Mouse (Mus musculus): ENCODE data around the gene Tbc1d10b.
"Not testable (repeated sequence)": the region's sequence is repeated elsewhere in the genome, so short reads cannot be mapped to it uniquely, and the experiment has no call there.

Tbc1d10b gene

DNA sequence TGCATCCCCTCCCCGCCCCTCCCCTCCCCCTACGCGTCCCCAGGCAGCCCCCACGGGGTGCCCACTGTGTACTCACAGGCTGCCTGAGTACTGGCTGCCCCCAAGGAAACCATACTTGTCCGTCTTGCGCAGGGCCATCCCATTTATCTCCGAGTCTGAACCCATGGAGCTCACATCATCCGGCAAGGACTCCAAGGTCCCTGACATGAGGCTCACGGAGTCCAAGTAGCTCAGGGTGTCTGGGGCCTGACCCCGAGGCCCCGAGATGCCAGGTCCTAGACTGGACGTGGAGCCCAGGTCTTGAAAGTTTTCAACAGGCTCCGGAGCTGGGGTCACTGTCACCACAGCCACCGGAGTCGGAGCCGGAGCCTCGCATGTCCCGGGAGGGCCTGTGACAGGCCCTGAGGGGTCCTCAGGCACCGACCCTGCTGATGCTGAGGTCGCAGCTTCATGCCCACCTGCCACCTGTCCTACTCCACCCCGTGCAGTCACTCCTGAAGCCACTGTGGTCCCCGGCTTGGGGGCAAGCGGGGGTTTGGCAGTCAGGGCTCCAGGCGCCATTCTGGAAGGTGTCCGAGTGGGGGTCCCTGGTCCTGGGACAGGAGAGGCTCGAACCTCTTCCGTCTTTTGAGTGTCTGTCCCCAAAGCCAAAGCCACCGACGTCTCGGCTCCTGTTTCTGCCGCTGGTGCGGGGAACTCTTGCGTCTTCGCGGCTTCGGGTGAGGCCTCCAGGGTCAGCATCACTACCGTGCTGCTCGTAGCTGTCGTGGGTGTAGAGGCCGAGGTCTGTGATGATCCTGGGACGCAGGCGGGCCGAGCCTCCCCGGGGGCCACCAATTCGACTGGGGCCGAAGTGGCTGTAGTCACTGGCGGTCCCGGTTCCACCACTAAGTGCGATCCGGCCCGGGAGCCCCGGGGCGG, 634 bp downstream of the Tbc1d10b start:
- peak in 1 of 2 experiments; percentile 35 for DNase-seq (ENCODE audit: low spot score in 2 of 2)

DNA sequence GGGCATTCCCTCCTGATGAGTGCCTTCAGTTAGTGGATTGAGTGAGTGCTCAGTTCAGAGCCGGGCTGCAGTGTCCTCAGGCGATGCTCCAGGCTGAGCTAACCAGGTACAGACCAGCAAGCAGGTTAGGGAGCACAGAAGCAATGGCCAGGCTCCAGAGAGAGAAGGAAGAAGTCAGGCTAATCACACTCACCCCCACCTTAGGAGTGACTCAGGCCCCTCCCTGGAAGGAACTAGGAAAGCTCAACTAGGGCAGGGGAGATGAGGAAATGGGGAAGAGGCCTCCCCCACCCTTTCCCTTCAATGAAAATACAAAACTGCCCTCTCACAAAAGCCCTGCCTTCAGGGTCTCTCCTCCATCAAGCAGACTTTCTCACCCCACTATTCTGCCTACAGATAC, 1.7 kb downstream of the Tbc1d10b start:
- no peak for DNase-seq (ENCODE audit: low spot score in 2 of 2)

DNA sequence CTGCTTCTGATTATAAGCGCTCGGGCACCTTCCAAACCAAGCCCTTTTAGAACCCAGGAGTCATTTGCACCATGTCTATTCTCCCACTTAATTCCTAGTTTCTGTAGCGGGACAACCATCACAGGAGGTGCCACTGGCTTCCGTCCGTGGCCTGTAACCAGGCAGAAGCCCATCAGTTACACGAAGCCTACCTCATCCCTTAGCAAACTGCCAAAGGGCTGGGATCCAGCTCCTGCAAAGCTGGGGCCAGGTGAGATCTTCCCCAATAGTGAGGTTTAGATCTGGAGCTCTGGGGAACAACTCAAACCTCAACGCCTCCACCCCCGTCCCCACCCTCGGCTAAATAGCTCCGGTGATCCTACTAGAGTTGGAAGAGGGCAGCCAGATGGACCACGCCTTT, 11.8 kb downstream of the Tbc1d10b start:
- DNase-seq (ENCODE audit: low spot score in 2 of 2) = no peak

DNA sequence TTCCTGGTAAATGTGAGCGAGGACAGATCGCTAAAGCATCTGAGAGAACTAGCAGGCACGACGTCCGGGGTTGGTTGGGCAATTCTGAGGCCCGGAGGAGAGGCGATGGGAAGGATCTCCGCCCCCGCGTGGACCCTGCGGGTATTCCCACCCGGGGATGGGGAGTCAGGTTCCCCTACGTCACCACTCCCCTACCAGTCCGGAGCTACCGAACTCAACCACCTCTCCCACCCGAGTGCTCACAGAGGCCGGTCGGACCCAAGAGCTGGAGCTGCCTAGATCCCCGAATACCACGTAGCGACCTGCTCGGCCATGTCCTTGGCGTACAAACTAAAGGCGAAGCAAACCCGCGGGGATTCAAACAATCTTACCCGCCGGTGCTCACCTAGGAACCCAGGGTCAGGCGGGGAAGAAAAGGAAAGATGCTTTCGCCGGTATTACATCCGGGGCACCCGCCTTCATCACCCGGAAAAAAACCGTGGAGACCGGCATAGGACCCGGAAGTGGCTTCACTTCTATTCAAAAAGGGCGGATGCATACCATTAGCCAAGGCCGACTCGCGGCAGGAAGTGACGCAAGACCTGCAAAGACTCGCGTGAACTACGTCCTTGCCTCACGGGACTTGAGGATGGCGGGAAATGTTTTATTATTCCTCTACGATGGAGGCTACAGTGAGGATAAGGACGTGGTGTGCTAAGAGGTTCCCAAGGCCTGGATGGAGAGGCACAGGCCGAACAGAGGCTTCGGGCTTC, 12.5 kb downstream of the Tbc1d10b start, which contains the start of gene Cd2bp2:
Gene Cd2bp2 (minus strand): TSS at position 507 of the 752 bp plus-strand sequence.
- DNase-seq (ENCODE audit: low spot score in 2 of 2) = peak; percentile 90 to 95

DNA sequence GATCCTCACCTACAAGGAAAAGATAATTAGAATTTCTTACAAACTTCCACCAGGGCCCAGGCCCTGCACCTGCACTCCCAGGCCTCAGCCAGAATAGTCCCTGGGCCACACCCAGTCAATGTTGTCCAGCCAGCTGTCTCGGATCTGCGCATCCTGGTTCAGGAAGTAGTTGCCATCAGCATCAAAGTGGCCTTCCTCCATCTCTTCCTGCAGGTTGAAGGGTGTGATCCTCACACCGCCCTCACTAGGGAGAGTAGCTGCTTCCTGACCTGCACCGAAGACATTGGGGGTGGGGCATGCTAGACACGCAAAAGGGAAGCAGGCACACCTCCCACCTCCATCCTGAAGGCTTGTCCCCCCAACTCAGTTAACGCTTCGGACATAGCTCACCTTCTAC, 13.6 kb downstream of the Tbc1d10b start:
- no peak for DNase-seq (ENCODE audit: low spot score in 2 of 2)

DNA sequence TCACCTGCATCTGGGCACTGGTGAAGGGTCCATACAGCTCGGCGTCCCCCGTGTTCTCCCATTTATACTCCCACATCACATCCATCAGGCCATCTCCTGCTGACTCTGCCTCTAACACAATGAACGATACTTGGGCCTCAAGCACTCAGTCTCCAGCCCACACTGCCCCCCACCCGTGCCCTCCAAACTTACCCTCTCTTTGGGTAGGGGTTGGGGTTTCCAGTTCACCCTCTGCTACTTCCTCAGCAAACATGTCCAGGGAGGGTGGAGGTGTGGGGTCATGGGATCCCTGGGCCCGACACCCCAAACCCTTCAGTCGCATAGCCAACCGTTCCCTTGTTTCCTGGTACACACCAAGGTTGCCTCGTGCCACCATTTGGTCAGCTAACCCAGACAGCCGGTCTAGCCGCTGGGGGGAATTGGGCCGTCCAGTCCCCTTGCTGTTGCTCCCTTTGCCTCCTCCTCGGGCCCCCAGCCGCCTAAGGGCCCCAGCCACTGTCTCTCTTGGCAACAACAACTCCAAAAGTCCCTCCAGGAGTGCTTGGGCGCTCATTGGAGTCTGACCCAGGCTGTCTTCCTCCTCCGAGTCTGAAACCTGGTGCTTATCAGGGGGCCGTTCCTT, 14.1 kb downstream of the Tbc1d10b start:
- DNase-seq (ENCODE audit: low spot score in 2 of 2) = no peak

DNA sequence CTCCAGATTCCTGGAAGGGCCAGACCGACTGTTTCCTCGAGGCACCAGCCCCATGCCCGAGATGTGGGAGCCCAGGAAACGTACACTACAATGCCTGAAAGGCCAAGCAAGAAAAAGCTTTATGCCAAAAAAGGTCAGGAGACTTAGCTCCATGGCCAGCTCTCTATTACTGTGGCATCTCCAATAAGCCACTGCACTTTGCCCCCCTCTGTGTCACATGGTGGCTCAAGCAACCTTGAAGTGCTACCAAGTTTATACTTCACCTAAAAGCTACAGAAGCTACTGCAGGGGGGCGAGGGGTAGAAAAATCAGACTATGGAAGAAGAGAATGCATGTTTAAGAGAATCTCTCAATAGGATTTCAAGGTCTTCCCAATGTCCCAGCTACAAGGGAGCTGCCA, 15.3 kb downstream of the Tbc1d10b start:
- DNase-seq (ENCODE audit: low spot score in 2 of 2) = no peak

DNA sequence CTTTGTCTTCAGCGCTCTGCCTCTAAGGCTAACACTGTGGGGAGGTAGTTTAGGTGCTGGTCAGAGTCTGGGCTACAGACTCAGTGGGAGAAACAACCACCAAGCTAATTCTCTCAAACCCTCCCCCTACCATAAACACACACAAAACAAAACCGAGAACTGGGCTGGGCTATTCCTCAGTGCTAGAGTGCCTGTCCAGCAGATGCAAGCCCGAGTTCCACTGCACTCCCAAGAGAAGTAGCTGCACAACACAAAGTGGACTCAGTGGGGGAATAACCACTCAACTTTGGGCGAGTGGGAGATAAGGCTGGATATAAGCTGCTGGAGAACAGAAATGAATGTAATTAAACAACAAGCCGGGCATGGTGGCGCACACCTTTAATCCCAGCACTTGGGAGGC, 17.6 kb downstream of the Tbc1d10b start:
- DNase-seq (ENCODE audit: low spot score in 2 of 2) = no peak

DNA sequence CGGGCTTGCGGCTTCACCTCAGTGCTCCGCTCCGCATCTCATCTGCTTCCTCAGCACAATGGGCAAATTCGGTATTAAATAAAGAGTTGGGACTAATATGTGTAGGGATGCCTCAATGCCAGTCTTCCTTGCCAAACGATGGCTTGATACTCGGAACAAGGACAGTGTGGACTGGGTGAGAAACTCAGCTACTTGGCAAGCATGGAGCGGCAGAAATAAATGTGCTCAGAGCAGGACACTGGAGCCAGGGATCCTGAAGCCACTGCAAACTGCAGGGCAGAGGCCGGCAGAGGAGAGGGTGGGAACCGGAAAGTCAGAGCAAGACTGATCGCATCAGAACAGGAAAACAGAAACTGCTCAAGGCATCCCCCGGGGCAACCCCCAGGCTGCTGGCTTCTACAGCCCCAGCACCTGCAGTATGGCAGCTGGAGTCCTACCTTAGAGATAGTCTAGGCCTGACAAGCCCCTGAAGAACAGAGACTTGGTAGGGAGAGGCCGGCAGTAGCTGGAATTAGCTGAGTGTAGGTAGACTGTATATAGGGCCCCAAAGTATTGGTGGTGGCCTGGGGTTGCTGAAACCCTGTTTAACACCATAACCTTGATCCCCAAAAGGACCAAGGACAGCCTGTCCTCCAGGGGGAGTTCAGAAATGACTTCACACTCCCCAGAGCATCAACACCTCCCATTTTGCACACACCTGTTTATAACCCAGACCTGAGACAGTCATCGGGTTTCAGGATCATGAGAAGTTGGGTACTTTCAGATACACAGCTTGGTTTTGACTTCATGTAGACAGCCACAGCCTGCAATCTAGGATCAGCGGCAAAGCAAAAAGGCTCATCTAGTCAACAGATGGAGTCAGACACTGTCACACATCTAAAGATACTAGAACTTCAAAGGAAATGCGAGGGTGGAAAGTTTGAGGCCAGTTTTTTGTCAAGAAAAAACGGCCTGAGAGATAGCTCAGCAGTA, 19.7 kb downstream of the Tbc1d10b start:
- no peak for DNase-seq (ENCODE audit: low spot score in 2 of 2)

DNA sequence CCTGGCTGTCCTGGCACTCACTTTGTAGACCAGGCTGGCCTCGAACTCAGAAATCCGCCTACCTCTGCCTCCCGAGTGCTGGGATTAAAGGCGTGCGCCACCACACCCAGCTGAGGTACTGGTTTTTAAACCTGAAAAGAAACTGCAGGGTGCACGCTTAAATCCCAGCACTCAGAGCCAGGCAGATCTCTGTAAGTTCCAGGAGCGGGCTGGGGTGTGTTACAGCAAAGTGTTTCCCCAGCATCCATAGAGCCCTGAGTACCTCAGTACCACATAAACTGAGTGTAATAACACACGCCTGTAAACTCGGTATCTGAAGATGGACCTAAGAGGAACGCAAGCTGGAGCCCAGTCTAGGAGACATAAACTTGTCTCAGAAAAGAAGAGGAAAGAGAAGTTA, 20.9 kb downstream of the Tbc1d10b start:
- no peak for DNase-seq (ENCODE audit: low spot score in 2 of 2)

DNA sequence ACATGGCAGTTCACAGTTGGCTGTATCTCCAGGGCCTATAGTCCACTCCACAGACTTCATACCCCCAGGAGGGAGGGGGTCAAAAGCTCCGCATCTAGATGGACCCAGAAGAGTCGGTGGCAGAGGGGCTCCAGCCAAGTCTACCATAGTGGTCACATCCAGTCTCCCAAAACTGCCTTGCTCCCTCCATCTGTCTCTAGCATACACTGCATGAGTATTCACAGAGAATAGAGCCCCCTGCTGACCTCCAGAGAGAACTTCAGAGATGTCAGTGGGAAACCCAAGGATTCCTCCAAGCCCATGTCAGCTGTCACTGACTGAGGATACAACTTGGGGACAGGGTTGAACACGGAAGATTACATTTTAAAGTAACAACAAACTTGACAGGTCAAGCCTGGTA, 22.7 kb downstream of the Tbc1d10b start:
- no peak for DNase-seq (ENCODE audit: low spot score in 2 of 2)

DNA sequence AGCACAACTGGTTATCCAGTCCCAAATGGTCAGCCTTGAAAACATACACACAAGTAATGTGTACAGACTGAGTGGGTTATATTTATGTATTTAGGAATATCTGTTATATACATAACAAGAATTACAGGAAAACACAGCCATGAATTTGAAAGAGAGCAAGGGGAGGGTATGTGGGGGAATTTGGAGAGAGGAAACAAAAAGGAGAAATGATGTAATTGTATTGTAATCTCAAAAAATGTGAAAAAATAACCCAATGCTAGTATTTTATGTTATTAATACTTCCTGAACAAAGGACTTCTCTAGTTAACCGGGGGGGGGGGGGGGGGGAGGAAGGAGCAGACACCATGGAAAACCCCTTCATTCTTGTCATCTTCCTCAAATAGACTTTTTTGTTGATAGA, 23.5 kb downstream of the Tbc1d10b start:
- no peak for DNase-seq (ENCODE audit: low spot score in 2 of 2)

DNA sequence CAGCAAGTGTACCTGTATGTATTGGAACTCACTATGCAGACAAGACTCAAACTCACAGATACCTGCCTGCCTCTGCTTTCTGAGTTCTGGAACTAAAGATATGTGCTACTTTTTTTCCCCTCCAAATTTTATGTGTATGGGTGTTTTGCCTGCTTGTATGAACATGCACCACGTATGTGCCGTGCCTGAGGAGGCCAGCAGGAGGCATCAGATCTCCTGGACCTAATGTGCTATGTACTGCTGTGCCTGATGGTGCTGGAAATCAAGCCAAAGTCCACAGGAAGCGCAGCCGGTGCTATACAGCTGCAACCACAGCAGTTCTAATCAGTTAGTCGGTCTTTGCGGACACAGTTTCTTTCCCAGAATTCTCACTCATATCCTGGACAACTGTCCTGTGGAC, 24.4 kb downstream of the Tbc1d10b start:
- no peak for DNase-seq (ENCODE audit: low spot score in 2 of 2)

DNA sequence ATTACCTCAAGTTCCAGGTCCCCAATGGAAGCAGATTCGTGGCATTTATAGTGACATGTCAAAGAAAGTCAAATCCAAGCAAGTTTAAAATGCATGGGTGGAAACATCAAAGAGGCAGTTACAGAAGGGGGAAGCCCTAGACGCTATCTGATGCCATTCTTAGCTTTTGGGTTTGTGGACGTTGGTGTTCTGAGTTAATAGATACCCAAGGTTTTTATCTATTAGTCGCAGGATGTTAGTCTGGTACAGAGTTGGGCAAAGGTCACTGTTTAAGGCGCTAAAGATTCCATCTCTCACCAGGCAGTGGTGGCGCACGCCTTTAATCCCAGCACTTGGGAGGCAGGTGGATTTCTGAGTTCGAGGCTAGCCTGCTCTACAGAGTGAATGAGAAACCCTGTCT, 24.9 kb downstream of the Tbc1d10b start:
- DNase-seq (ENCODE audit: low spot score in 2 of 2) = no peak

DNA sequence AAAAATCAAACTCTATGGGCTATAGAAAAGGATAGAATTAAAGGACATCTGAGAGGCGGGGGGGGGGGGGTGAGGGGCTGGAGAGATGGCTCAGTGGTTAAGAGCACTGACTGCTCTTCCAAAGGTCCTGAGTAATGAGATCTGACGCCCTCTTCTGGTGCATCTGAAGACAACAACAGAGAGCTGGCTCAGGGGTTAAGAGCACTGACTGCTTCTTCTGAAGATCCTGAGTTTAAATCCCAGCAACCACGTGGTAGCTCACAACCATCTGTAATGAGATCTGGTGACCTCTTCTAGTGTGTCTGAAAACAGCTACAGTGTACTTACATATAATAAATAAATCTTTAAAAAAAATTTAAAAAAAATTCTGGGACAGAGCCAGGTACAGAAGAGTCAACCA, 26.5 kb downstream of the Tbc1d10b start:
- not testable (repeated sequence) for DNase-seq (ENCODE audit: low spot score in 2 of 2)

DNA sequence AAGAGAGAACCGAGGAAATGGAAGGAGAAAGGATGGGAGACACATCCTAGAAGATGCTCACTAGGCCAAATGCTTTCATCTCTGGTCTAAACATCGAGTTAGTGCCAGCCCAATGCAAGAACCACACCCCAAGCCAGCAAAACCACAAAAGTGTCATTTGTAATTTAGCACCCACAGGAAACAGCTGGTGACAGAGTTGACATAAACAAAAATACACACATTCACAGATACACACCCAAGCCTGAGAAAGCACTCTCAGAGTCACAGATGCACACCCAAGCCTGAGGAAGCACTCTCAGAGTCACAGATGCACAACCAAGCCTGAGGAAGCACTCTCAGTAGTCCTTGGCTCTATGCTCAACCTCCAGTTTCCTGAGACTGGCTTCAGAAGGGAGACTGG, 27.5 kb downstream of the Tbc1d10b start:
- DNase-seq (ENCODE audit: low spot score in 2 of 2) = no peak

DNA sequence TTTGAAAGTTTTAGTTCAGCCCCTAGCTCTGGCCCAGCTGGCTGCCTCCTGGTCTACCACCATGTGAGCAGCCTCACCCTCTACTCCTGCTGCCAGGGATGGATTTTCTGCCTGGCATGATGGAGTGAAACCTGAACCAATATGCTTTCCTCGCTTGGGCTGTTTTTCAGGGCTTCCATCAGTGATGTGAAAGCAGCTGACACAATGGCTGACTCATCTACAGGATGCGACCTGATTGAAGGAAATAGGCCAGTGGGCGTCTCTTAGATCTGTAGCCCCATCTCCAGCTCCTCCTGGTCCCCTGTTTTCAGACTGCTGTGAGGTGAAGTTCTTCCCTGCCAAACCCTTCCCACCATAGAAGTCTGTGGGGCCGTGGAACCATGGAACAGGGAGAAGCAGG, 31.3 kb downstream of the Tbc1d10b start:
- DNase-seq (ENCODE audit: low spot score in 2 of 2) = no peak

DNA sequence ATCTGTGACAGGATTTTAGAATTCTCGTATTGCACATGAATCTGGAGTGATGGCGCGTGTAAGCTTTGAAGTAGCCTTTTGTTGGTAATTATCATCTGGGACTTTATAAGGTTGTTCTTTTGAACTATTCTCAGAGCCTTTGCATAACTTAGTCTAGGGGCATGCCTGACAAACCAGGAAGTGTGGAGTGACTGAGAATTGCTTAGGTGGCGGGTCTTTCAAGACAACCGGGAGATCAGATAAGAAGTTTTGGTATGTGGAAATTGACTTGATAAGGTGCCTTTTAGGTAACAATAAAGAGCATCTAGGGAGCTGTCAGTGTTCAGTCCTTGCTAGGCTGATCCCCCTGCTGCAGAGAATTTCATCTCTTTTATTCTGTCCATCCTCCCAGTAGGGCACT, 41.8 kb downstream of the Tbc1d10b start:
- no peak for DNase-seq (ENCODE audit: low spot score in 2 of 2)

DNA sequence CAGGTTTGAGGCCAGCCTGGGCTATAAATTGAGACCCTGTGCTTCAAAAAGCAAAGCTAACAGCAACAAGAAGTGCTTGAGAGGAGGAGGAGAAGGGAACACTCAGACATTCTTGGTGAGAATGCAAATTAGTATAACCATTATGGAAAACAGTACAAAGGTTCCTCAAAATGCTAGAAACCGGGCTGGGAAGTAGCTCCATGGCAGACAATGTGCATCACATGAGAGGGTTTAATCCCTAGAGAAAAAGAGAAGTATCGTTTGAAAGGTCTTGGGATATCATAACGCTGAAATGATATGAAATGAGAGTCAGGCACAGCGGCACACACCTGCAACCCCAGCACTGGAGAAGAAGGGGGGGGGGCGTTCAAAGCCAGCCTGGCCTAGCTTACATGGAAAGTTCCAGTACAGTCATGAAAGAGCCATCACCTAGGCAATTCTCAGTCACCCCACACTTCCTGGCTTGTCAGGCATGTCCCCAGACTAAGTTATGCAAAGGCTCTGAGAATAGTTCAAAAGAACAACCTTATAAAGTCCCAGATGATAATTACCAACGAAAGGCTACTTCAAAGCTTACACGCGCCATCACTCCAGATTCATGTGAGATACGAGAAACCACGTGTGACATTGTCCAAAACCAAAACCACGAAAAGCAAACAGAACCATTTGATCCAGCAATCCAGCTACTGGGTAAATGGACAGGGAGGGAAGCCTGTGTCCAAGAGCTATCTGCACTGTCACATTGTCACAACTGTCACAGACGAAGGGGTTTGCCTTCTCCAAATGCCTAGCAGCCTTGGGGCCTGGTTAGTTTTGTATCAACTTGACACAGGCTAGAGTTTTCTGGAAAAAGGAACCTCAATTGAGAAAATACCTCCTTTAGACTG, 42.4 kb downstream of the Tbc1d10b start:
- no peak for DNase-seq (ENCODE audit: low spot score in 2 of 2)

DNA sequence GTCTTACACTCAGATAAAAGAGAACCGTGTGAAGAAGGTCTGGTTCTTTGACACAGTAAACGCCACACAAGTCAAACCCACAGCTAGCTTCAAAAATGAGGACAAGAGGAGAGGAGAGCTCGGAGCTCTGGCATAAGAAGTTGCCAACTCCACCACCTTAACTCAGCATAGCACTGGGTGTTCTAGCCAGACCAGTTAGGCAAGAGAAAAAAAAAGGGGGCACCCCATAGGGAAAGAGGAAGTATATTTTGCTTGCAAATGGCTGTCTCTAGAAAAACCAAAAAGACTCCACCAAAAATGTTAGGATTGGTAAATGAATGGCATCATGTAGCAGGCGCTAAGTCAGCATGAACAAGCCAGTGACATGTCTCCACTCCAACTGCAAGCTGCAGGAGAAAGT, 44.3 kb downstream of the Tbc1d10b start:
- no peak for DNase-seq (ENCODE audit: low spot score in 2 of 2)
